Mouse (Mus musculus) ES-Bruce4 (cell line): ENCODE data around the gene Arhgap44.

Source experiments
- CTCF ChIP-seq: IDR thresholded peaks from one replicate; pipeline ENCODE4 v1.8.1; 2011; ENCODE audit warnings: low read depth, low read length
- EP300 ChIP-seq: IDR thresholded peaks from 2 replicates; pipeline ENCODE4 v1.6.1; 2011; ENCODE audit warnings: low read depth, low read length; ENCODE audit not compliant: insufficient read depth
- POLR2A ChIP-seq: IDR thresholded peaks from one replicate; pipeline ENCODE4 v1.8.1; 2011; ENCODE audit warnings: low read length; ENCODE audit not compliant: insufficient read depth

- TF ChIP-seq CTCF (no peak), POLR2A (no peak), EP300 (no peak)
These were observed 40.3 kb upstream of the Arhgap44 start for GRCm38 (mm10) chr11:65203020-65203419.
